Mouse (Mus musculus) Patski (cell line): ENCODE data around the gene Mcf2l. TPM values are rescaled to one million over a fixed set of nuclear protein-coding genes. Genes with fewer than 3 reads are reported as not detected.

ENCODE experiments used
- ATAC-seq: fragments of 100-300 bp; one replicate; pipeline ENCODE4 v1.8.0; 2021
- CTCF ChIA-PET: fragments of 350-600 bp; sonication (Branson Sonifier 250); formaldehyde crosslinking; loops from one replicate; lab custom pipeline; 2022; ENCODE audit warnings: inconsistent platforms; lab: Charles Lee
- POLR2A ChIA-PET: fragments of 350-600 bp; sonication (Branson Sonifier 250); formaldehyde crosslinking; loops from one replicate; lab custom pipeline; 2022; ENCODE audit warnings: antibody characterized with exemption, inconsistent platforms; lab: Charles Lee
- DNase-seq: peaks from one replicate; pipeline ENCODE4 v3.0.0-alpha.2; 2011; ENCODE audit warnings: low read depth, low spot score
- H3K27me3 ChIP-seq: fragments of 371-371 bp; one replicate; pipeline ENCODE4 v1.5.1; 2021
- CTCF ChIP-seq: fragments of 100-300 bp; IDR thresholded peaks from one replicate; pipeline ENCODE4 v1.5.1; 2021
- in situ Hi-C: fragments of 300-500 bp; cut with MboI; formaldehyde crosslinking; loops from 3 replicates; pipeline ENCODE4 v1.11.1; 2018; ENCODE audit warnings: low pct_unique_long_range_greater_than_20kb, mixed read lengths
- polyA plus RNA-seq: library from polyadenylated mRNA; unstranded; gene quantifications from one replicate; pipeline ENCODE4 v1.2.3, GENCODE M21; 2021

The Mcf2l gene
- 6.8 TPM for polyA plus RNA-seq

GRCm38 (mm10) chr8:12873357-12874046 is at the start of gene Mcf2l:
Mcf2l (plus strand) TSS chr8:12873806.
- CTCF ChIA-PET, result no interaction called here
- TF ChIP-seq CTCF, result no peak
- ATAC-seq (peak; percentile 58), DNase-seq (no peak)
- POLR2A ChIA-PET, result no interaction called here
- in situ Hi-C loops, result no loop called here
- peaks cover 3% of the 10 kb centered on the region for H3K27me3 ChIP-seq

DNA sequence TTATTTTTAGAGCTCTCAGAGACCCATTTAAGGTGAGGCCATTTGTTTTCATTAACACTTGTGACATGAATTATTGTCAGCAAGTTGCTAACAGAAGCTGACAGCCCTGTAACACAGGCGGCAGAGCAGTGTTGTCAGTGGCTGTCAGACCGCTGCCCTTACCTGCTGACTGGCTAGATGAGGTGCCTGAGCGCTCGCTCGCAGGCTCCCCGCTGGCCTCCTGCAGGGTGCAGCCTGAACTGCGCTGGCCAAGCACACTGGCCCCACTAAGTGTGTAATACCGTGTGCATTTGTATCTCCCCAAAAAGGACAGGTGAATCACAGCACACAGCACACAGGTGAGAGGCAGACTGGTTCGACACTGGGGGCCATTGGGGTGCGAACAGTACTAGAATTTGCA is 49.0 kb upstream of the Mcf2l start:
- in situ Hi-C loops, result no loop called here
- ChIA-PET CTCF (interaction anchor here (1.0 to 1.3 kb wide), 2 partner anchors 13 to 261 kb away, joined by 3 to 6 read pairs; no protein-coding TSS in a partner anchor), POLR2A (interaction anchor here (0.7 kb wide), 1 partner anchor 43 kb away, joined by 3 read pairs; no protein-coding TSS in a partner anchor)
- no peaks in the 10 kb centered on the region for H3K27me3 ChIP-seq
- ATAC-seq, result no peak
- TF ChIP-seq CTCF, result no peak
- DNase-seq, result no peak

GRCm38 (mm10) chr8:12825236-12825635 is 48.4 kb upstream of the Mcf2l start:
- in situ Hi-C loops, result no loop called here
- no peak for DNase-seq

GRCm38 (mm10) chr8:12825686-12826237 is 47.8 kb upstream of the Mcf2l start:
- in situ Hi-C loops, result no loop called here
- no peaks in the 10 kb centered on the region for H3K27me3 ChIP-seq
- no peak for DNase-seq
- POLR2A ChIA-PET, result no interaction called here
- no peak for TF ChIP-seq CTCF
- ATAC-seq, result peak; percentile 23
- CTCF ChIA-PET, result interaction anchor here (1.5 kb wide), 1 partner anchor 9 kb away, joined by 4 read pairs; no protein-coding TSS in a partner anchor

More at GRCm38 (mm10) chr8:12825236-12825635, 48.4 kb upstream of the Mcf2l start:
- TF ChIP-seq CTCF, result no peak
- no peaks in the 10 kb centered on the region for H3K27me3 ChIP-seq
- POLR2A ChIA-PET, result interaction anchor here (0.7 kb wide), 1 partner anchor 42 kb away, joined by 3 read pairs; no protein-coding TSS in a partner anchor
- CTCF ChIA-PET, result interaction anchor here (1.5 kb wide), 1 partner anchor 9 kb away, joined by 4 read pairs; no protein-coding TSS in a partner anchor
- ATAC-seq, result no peak

GRCm38 (mm10) chr8:12827124-12827523 is 46.5 kb upstream of the Mcf2l start:
- POLR2A ChIA-PET, result no interaction called here
- ATAC-seq, result no peak
- no peak for TF ChIP-seq CTCF
- in situ Hi-C loops, result no loop called here
- H3K27me3 ChIP-seq, result no peaks in the 10 kb centered on the region
- CTCF ChIA-PET, result no interaction called here
- DNase-seq, result no peak

GRCm38 (mm10) chr8:12828298-12828697 is 45.3 kb upstream of the Mcf2l start:
- in situ Hi-C loops, result no loop called here
- CTCF ChIA-PET, result no interaction called here
- DNase-seq (no peak), ATAC-seq (no peak)
- H3K27me3 ChIP-seq, result no peaks in the 10 kb centered on the region
- no peak for TF ChIP-seq CTCF
- POLR2A ChIA-PET, result no interaction called here

DNA sequence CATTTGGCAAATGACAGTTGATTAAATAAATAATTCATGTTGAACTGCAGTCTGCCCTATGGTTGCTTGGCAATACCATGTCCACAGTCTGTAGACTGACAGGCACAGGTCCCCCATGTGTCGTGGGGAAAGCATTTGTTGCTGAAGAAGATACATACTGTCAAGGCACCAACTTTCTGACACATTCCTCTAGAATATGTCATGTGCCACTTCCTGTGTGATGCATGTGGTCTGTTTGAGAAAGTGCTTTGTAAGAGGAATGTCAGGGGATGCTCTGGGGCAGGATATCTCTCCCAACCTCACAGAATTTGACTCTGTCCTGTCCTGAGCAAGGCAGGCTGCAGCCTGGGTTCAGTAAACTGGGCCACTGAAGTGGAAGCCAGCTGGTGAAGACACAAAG is 44.2 kb upstream of the Mcf2l start:
- CTCF ChIA-PET, result interaction anchor here (1.4 kb wide), 1 partner anchor 22 kb away, joined by 3 read pairs; no protein-coding TSS in a partner anchor
- no peak for TF ChIP-seq CTCF
- POLR2A ChIA-PET, result no interaction called here
- DNase-seq (no peak), ATAC-seq (no peak)
- H3K27me3 ChIP-seq, result no peaks in the 10 kb centered on the region
- in situ Hi-C loops, result no loop called here

GRCm38 (mm10) chr8:12831659-12832589 is 41.7 kb upstream of the Mcf2l start:
- DNase-seq, result no peak
- ATAC-seq, result no peak
- ChIA-PET CTCF (no interaction called here), POLR2A (no interaction called here)
- in situ Hi-C loops, result no loop called here
- no peaks in the 10 kb centered on the region for H3K27me3 ChIP-seq
- no peak for TF ChIP-seq CTCF

DNA sequence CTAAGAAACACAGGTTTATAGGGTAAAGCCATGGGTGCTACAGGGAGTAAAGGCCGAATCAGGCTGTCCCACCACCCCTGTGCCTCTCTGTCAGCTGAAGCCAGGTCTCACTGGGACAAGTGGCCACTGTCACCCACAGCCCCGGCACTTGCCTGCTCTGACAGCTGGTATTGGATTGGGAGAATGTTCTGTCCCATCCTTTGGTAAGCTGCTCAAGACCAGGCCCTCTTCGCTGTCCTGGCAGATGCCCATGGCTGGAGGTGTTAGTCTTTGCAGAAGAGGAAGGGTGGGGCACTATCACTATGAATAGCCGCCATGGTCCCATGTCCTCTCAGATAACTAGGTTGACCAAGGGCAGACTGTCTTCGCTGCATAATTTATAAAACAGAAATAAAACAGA is 40.0 kb upstream of the Mcf2l start:
- ATAC-seq (no peak), DNase-seq (no peak)
- in situ Hi-C loops, result no loop called here
- no peaks in the 10 kb centered on the region for H3K27me3 ChIP-seq
- ChIA-PET CTCF (no interaction called here), POLR2A (no interaction called here)
- TF ChIP-seq CTCF, result no peak

DNA sequence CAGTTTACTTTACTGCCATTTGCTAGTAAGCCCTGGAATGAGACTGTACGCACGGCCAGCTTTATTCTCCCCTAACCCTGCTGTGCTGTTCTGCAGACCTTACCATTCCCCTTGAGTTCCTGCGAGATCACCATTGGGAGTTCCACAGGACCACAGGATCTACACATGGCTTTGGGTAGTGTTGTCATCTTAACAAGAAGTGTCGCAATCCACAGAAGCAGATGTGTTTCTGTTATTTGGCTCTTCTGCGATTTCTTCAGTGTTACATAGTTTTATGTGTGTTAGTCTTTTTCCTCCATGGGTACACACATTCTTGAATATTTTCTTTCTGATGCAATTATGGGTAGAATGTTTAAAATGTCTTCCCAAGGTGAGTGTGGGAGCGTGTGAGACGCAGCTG is 32.8 kb upstream of the Mcf2l start:
- H3K27me3 ChIP-seq, result no peaks in the 10 kb centered on the region
- ChIA-PET POLR2A (no interaction called here), CTCF (no interaction called here)
- in situ Hi-C loops, result no loop called here
- no peak for DNase-seq
- TF ChIP-seq CTCF, result no peak
- ATAC-seq, result no peak
